Mouse (Mus musculus) urinary bladder, postnatal 36 days (tissue): ENCODE measurements at regions not wholly inside any gene's neighbourhood (a gene's known extent, or its start where the extent isn't known, plus 50 kb on each side); places are given as distances from the start of the nearest gene placed in this dataset.

ENCODE experiments used
- DNase-seq, 2 experiments: peaks; one replicate each; pipeline ENCODE4 v3.0.0; 2022; ENCODE audit warnings: low spot score in 2 of 2, mixed read lengths in 1 of 2

- DNase-seq = no peak
Measured at GRCm38 (mm10) chr11:110715300-110715699, 252.5 kb upstream of the Kcnj16 start.

GRCm38 (mm10) chr11:110716369-110716768 is 251.5 kb upstream of the Kcnj16 start:
- no peak for DNase-seq

GRCm38 (mm10) chr11:110722701-110723100 is 245.1 kb upstream of the Kcnj16 start:
- no peak for DNase-seq

GRCm38 (mm10) chr11:110723971-110724370 is 243.9 kb upstream of the Kcnj16 start:
- no peak for DNase-seq

GRCm38 (mm10) chr11:110727357-110727961 is 240.4 kb upstream of the Kcnj16 start:
- DNase-seq = no peak

- no peak for DNase-seq
Measured at GRCm38 (mm10) chr11:110731510-110731909, 236.3 kb upstream of the Kcnj16 start.

GRCm38 (mm10) chr11:110774128-110774527 is 193.7 kb upstream of the Kcnj16 start:
- no peak for DNase-seq

GRCm38 (mm10) chr11:110781492-110782276 is 186.1 kb upstream of the Kcnj16 start:
- no peak for DNase-seq

GRCm38 (mm10) chr11:110789537-110789936 is 178.3 kb upstream of the Kcnj16 start:
- DNase-seq = no peak

- no peak for DNase-seq
Measured at GRCm38 (mm10) chr11:110799887-110800578, 167.8 kb upstream of the Kcnj16 start.

- DNase-seq = no peak
Measured at GRCm38 (mm10) chr11:110802013-110802412, 165.8 kb upstream of the Kcnj16 start.

GRCm38 (mm10) chr11:110804079-110804478 is 163.8 kb upstream of the Kcnj16 start:
- no peak for DNase-seq

GRCm38 (mm10) chr11:110813137-110813536 is 154.7 kb upstream of the Kcnj16 start:
- DNase-seq = no peak

GRCm38 (mm10) chr11:110814732-110815131 is 153.1 kb upstream of the Kcnj16 start:
- no peak for DNase-seq

- DNase-seq = no peak
Measured at GRCm38 (mm10) chr11:110815206-110815605, 152.6 kb upstream of the Kcnj16 start.

- DNase-seq = no peak
Measured at GRCm38 (mm10) chr11:110828584-110828983, 139.2 kb upstream of the Kcnj16 start.

- DNase-seq = no peak
Measured at GRCm38 (mm10) chr11:110836688-110837087, 131.1 kb upstream of the Kcnj16 start.

GRCm38 (mm10) chr11:110839316-110839715 is 128.5 kb upstream of the Kcnj16 start:
- no peak for DNase-seq

GRCm38 (mm10) chr11:110868319-110868718 is 99.5 kb upstream of the Kcnj16 start:
- DNase-seq = no peak

- no peak for DNase-seq
Measured at GRCm38 (mm10) chr11:110870133-110870532, 97.7 kb upstream of the Kcnj16 start.

- no peak for DNase-seq
Measured at GRCm38 (mm10) chr11:110874626-110875025, 93.2 kb upstream of the Kcnj16 start.

- no peak for DNase-seq
Measured at GRCm38 (mm10) chr11:110880971-110881370, 86.9 kb upstream of the Kcnj16 start.
